Mouse (Mus musculus) adrenal gland, adult 18-20 months (tissue): ENCODE data around the gene Timd2. TPM values are rescaled to one million over a fixed set of nuclear protein-coding genes. Genes with fewer than 3 reads are reported as not detected.
"Not testable (repeated sequence)": the region's sequence is repeated elsewhere in the genome, so short reads cannot be mapped to it uniquely, and the experiment has no call there.

Experiments
- DNase-seq, 2 experiments: peaks; one replicate each; pipeline ENCODE4 v3.0.0; 2021 to 2022; ENCODE audit warnings: low spot score in 2 of 2
- long read RNA-seq, 2 experiments: library from polyadenylated mRNA; stranded (forward); transcript quantifications; one replicate each; pipeline ENCODE4 v2.0.0; 2021
- total RNA-seq, 2 experiments: library from RNA; stranded (reverse); gene quantifications; 1 replicate in 1 of 2; 2 replicates in 1 of 2; pipeline ENCODE4 v1.2.3; 2021

Timd2 gene
- total RNA-seq = not detected
- long read RNA-seq, experiment 1 = 0 reads
- long read RNA-seq, experiment 2 = 0 reads

DNA sequence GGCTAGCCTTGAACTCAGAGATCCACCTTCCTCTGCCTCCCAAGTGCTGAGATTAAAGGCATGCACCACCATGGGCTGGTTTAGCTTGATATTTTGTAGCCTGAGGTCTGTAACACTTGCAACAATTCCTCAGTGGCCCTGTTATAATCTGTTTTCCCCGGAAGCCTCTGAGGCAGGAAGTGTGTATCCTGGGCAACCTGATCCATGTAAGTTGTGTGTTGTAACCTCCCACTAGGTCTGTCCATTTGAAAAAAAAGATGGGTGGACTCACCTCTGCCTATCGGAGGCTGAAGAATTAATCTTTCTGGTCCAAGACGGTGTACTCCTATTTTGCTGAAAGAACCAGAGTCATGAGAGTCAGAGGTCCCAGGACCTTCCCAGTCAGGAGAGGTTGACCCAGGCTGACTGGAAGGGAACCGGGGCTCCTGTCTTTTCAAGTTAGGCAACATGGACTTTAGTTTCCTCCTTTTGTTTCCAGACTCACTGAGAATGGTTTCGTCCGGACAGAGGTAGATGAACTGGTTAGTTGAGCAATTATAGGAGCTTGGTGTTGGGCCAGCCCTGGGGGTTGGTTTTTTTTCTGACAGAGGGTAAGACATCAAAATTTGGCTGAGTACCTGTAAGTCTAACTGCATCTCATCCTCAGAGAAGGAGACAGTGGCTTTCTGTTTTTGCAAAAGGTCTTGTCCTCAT, at the start of gene Timd2:
Gene Timd2 (minus strand): TSS at position 398 of the 693 bp plus-strand sequence.
- no peak for DNase-seq

DNA sequence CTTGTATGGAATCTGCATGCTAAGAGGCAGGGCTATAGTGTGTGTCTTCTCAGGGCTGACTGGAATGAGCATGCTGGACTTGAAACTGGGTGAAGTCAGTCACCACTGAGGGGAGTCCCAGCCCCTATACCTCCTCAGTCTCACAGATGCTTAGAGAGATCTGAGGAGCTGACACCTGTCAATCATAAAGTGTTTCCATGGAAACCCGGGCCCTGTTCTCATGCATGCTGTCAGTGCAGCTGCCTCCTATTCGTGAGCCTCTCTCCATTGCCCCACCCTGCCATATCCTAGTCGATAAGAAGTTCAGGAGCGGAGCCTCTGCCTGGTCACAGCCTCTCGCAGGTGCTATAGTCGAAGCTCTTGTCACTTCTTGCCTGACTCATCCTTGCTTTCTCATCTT, 48.9 kb upstream of the Timd2 start:
- not testable (repeated sequence) for DNase-seq

DNA sequence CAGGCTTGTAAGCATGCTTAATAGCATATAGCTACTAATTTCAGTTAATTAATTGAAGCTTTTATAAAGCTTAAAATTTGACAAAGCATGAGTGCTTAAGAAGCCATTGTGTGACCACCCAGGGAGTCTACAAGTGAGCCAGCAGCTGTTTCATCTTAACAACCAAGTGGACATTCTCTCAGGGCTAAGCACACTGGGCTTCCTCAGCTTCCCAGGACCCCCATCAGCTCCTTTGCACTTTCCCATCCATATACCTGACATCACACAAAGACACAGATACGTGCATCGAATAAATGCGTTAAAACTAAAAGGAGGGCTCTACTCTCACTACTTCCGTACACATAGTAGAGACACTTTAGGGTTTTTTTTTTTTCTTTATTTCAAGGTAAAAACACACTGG, 47.8 kb upstream of the Timd2 start:
- DNase-seq = no peak

DNA sequence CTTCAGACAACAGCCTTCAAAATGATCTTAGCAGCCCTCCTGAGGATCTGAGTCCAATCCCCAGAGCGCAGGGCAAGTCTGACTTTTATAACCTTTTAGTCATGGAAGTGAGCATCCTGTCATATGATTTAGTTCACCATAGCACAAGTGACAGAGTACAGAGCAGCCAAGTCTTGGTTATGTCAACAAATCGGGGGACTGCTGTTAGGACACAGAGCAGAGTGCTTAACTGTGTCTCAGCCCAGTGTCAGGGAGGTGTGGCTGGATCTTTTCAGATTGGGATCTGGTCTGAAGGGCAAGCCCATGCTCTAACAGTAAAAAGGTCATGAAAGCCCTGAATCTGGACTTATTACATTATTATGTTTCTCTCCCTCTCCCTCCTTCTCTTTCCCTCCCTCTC, 46.8 kb upstream of the Timd2 start:
- no peak for DNase-seq

DNA sequence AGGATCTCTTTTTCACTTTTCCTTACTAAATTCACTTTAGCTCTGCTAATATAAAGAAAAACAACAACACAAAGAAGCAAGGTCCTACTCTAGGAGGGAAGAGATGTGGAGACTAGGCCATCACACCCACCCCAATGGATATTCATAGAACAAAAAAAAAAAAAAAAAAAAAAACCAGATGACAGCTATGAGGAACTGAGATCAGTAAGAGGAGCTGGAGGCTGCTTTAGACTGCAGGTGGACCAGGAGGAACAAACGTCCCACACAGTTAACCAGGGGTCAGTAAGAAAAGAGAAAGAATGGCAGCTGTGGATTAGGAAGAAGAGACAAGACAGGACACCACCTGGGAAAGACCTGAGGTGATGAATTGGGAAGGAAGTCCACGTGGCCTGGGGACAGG, 41.1 kb upstream of the Timd2 start:
- DNase-seq = no peak

DNA sequence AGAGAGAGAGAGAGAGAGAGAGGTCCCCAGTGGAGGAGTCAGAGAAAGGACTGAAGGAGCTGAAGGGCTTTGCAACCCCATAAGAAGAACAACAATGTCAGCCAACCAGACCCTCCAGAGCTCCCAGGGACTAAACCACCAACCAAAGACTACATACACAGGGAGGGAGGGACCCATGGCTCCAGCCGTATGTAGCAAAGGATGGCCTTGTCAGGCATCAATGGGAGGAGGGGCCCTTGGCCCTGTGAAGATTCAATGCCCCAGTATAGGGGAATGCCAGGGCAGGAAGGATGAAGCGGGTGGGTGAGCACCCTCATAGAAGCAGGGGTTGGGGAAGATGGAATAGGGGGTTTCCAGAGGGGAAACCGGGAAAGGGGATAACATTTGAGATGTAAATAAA, 34.9 kb upstream of the Timd2 start:
- DNase-seq = no peak

DNA sequence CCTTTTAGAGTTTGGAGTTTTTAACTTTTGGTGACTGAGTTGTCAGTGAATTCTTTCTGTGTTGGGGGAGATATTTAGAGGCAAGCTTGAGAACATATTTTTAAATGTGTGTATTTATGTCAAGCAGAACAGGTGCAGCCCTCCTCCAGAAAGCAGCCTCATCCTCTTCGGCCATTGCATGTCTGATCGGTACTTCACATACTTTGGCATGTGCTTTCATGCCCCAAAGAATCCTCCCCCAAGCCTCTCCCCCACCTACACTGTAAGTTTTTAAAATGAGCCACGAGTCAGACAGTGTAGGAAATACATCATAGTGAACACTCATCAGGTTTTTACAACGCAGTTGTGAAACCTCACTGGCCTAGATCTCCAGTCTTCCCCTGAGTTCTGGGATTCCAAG, 34.0 kb upstream of the Timd2 start:
- no peak for DNase-seq

DNA sequence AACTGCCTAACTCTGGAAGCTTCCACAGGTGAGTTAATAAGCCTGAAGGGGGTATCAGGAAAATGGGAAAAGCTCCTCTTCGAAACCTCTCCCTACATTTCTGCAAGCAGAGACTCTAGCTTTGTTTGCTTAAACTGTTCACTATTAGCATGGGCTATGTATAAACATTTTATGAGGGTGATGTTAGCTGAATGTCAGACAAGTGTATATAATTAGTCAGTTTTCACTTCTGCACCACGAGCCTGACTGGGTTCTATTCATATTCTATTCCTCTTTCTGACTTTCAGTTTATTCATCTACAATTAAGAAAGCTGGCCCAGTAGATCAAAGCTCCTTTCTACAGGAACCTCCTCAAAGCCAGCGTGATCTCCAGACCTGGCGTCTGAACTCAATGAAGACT, 32.6 kb upstream of the Timd2 start:
- no peak for DNase-seq

DNA sequence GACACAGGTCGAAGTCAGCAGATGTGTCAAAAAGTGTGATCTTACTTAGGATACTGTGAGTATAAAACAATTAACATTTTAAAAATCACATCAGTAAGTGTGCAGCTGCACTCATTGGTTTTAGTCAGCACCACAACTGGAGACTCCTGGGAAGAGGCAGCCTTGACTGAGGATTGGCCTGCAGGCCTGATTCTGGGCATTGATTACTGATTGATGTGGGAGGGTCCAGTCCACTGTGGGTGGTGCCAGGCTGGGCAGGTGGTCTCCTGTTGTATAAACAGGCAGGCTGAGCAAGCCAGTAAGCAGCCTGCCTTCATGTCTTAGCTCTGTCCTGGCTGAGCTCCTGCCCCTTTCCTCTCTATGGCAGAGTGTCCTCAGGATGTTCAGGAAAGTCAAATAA, 28.2 kb upstream of the Timd2 start, which contains the start of gene Havcr1:
Gene Havcr1 (plus strand): TSS at position 5 of the 400 bp plus-strand sequence.
- DNase-seq = not testable (repeated sequence)

DNA sequence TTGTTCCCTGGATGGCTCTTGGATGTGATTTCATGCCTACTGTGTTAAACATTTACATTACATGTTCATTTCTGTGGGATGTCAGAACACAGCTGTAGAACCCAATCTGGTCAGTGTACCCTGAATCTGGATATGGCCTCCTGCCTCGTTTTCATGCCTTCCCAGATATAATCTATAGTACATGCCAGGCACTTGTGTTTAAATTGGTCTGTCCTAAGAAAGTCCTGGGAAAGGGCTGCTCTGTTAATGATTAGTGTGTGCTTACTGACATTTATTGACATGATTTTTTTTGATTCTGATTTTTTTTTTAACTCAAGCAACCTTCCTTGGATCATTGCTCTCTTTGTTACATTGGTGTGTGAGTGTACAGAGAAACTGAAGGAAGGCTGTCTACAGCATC, 27.8 kb upstream of the Timd2 start:
- DNase-seq = no peak

DNA sequence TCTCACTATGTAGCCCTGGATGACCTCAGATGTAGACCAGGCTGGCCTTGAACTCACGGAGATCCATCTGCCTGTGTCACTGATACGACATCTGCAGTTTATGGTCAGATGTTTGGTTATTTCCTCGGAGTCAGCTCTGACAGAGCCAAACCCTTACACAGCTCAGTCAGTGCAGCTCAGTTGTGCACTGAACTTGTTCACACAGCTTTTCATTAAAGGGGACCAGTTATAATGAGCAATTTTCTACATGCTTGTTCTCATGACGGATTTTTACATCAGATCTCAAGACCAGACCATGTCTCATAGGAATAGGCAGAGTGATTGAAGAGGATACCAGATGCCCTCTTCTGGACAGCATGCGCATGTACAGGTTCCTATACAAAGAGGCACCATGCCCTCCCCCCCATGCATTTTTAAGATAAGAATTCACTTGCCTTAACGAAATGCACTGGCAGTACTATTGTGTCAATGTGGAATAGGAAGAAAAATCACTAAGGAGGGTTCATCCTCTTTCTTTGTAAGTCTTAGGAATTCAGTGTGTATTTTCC, 26.5 kb upstream of the Timd2 start:
- DNase-seq = no peak

DNA sequence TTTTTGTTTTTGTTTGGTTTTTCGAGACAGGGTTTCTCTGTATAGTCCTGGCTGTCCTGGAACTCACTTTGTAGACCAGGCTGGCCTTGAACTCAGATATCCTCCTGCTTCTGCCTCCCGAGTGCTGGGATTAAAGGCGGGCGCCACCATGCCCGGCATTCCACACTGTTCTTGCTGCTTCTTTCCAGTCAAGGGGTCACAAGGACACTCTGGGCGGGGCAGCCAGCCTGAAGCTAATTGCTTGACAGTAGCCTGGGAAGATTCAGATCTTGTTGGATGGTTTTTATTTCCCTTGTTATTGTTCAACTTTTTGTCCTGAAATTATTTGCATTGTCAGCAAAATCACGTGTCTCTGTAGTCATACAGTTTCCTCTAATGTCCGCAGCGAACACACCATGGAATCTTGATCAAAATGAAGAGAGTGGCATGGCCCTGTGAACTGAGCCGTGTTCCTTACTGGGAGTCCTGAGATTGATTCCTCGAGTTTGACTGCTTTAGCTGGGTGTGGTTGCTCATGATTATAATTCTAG, 24.7 kb upstream of the Timd2 start:
- DNase-seq = no peak

DNA sequence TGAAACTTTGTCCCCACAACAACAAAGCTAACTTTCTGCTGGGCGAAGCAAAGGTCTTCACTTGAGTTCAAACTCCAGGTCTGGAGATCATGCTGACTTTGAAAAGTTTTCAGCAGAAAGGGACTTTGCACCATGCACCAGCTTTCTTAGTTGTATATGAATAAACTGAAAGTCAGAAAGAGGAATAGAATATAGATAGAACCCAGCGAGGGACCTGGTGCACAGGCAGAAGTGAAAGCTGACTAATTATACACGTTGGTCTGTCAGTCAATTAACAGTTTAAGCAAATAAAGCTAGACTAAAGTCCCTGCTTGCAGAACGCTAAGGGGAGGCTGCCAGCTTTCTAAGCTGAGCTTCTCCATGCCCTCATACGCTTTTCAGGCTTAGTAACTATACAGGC, 8.0 kb downstream of the Timd2 start:
- DNase-seq = no peak

DNA sequence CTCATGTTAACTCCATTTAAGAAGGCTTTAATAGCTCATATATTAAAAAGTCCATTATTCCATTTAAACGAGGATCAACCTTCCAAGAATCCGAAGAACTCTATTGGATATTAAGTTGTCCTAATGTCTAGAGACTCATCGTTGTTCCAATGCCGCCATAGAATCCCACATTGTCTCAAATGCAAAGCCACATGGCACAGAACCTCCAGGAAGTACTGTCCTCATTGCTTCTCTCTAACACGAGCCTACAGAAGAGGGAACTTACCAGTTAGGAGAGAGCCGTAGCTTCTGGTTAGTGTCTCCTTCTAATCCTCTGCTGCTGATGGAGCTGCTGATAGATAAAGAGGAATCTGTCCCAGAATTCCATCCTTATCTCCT, 8.6 kb downstream of the Timd2 start:
- DNase-seq = no peak

DNA sequence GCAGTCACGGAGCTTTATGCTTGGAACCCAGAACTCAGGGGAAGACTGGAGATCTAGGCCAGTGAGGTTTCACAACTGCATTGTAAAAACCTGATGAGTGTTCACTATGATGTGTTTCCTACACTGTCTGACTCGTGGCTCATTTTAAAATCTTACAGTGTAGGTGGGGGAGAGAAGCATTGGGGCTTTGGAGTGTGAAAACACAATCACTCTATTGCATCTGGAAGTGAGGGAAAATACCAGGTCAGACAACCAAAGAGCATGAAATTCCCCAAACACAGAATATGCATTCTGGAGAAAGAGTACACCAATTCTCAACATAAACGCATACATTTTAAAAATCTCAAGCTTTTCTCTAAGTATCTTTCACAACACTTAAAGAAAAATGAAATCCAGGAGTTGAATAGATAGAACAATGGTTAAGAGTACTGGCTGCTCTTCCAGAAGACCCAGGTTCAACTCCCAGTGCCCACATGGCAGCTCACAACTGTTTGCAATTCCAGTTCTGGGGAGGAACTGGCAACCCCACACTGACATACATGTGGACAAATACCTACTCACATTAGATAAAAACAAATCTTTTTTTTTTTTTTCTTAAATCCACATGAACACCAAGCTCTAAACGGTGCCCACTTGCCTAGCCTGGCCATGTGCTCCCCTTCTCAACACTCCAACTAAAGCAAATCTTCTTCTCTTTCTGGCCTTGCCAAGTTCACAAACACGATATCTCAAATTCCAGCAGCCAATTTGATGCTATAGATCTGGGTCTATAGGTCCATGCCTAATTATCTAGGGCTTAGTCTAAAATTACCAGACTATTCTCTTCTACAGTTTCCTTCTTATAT, 9.2 kb downstream of the Timd2 start:
- no peak for DNase-seq

DNA sequence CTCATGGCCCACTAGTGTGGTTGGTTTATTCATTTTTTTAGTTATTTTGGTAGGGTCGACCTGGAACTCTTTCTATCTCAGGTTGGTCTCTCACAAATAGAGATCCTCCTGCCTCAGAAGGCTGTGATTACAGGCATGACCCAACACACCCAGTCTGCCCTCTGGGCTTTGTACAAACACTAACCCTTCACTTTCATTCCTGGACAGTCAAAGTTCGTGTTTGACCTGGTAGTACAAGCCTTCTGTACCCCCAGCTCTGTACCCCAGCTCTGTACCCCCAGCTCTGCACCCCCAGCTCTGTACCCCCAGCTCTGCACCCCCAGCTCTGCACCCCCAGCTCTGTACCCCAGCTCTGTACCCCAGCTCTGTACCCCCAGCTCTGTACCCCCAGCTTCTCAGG, 11.0 kb downstream of the Timd2 start:
- not testable (repeated sequence) for DNase-seq

DNA sequence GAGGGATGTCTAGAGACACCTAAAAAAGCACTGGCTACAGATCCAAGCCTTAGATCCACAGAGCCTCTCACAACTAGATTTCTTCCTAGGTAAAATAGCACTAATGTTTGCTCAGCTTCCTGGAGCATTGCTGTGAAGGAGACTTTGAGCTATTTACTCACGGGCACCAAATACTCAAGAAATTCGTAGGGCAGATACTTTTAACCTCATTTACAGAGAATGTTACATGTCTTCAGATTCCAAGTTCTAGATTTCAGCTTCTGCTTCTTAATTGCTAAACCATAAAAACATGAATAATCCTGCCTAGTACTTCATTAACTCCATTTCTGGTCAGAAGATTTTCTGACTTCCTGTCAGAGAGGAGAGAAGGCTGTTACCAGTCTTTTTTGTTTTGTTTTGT, 16.7 kb downstream of the Timd2 start:
- DNase-seq = no peak

DNA sequence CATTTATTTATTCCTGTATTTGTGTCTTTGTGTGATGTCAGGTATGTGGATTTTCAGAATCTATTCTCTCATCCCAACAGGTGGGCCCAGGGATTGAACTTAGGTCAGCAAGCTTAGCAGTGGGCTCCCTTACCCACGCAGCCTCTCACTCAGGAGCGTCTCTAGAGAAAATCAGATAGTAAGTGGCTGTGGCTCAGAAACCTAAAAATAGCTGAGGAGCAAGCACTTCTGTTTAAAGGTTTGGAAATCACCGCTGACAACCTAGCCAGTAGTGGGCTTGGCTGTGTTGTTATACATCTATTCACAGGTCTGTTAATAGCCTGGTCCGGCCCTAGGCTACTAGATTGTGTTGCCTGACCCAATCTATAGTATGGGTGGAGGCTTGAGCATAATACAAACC, 23.1 kb downstream of the Timd2 start:
- no peak for DNase-seq

DNA sequence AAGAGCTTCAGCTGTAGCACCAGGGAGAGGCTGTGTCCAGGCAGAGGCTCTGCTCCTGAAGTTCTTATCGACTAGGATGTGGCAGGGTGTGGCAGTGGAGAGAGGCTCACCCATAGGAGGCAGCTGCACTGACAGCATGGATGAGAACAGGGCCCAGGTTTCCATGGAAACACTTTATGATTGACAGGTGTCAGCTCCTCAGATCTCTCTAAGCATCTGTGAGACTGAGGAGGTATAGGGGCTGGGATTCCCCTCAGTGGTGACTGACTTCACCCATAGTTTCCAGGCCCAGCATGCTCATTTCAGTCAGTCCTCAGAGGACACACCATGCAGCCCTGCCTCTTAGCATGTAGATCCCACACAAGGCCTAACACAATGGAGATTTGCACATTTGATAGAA, 24.0 kb downstream of the Timd2 start:
- no peak for DNase-seq

DNA sequence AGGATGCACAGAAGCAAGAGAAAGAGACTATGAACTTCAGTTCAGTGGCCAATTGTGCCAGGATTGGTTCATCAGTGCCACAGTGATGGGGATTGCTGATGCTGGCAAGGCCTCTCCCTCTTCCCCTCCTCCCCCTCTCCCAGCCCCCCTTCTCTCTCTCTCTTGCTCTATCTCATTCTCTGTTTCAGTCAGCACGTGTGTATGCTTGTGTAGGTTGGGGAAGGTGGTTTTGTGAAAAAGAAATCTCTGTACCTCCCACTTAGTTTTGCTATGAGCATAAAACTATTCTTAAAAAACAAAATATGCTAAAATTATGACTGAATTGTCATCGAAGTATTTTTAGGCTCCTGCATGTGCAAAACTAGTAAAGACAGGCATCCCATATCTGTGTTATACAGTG, 38.9 kb downstream of the Timd2 start:
- DNase-seq = no peak

DNA sequence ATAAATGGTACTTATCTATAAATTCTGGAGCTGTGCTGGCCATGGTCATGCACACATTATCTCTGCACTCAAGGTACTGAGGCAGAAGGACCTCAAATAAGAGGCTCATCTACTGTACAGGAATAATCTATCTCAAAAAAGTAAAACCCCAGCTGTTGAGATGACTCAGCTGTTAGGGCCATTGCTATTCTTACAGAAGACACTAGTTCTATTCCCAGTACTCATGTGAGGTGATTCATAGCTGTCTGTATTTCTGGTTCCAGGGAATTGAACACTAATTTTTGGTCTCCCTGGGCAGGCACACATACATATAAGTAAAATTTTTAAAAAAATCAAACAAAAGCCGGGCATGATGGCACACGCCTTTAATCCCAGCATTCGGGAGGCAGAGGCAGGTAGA, 39.8 kb downstream of the Timd2 start:
- DNase-seq = no peak
